Mouse (Mus musculus): Measurements from ENCODE around the gene Sdk1.

Sdk1 gene

DNA sequence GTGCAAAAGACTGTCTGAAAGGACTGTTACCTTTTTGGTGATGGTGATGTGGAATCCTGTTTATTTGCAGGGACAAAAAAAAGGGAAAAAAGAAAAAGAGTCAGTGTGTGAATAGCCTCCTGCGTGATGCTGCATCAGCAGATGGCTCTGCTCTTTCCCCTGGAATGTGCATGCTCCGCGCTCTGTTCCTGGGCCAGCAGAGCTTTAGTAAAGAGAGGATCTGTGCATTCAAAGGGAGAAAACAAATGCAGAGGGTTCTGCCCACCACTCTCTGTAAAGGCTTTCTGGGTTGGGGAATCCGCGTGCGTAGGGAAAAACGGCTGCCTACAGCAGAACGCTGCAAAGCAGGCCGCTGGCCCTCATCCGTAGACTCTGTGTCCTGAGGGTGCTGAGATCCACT, 644.7 kb downstream of the Sdk1 start:
- no peak for DNase-seq (ENCODE audit: low spot score in 2 of 2)

DNA sequence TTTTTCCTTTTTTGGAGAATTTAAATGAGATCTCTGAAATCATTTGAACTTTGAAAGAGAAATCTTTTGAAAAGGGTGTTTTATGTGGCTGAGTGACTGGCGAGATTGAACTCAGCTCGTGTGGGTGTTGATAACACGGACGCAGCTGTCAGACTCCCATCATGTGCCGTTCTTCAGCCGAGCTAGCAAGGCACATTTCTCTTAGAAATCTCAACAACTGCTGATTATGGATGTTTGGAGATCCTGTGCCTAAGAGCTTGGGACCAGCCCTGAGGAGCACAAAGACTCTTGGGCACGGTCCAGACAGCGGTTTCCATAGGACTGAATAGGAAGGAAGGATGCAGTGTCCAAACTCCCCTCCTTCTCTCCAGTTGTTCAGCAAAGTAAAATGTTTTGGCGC, 648.5 kb downstream of the Sdk1 start:
- no peak for DNase-seq (ENCODE audit: low spot score in 2 of 2)

DNA sequence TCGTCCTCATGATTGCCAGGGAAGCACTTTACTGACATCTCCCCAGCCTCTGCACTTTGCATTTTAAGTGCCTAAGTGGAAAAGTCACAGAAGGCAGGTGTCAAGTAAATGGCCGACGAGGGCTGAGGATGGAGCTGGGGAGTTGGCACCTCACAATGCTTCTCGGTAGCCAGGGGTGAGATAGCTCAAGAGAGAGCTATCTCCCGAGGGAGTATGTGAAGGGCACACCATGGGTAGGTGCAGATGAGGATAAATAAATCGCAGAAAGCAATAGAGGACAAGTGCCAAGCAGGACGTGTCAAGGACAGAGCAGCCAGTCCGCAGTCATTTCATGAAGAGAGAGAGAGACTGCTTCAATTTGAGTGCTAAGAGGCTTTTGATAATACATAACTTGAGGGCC, 655.1 kb downstream of the Sdk1 start:
- DNase-seq (ENCODE audit: low spot score in 2 of 2), result no peak

DNA sequence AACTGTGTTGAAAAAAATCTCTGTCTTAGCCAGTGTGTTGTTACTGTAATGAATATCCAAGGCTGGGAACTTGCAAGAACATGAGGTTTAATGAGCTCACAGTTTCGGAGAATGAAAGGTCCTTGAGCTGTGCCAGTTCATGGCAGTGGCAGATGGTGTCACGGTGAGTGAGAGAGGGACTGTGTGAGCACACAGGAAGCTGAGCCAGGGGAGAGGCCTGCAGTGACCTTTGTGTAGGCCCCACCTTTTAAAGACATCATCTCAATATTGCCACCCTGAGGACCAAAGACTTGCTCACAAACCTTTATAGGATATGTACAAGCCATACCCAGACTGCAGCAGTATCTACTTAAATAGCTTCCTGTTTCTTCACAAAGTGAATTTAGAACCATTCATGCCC, 656.2 kb downstream of the Sdk1 start:
- DNase-seq (ENCODE audit: low spot score in 2 of 2), result no peak

DNA sequence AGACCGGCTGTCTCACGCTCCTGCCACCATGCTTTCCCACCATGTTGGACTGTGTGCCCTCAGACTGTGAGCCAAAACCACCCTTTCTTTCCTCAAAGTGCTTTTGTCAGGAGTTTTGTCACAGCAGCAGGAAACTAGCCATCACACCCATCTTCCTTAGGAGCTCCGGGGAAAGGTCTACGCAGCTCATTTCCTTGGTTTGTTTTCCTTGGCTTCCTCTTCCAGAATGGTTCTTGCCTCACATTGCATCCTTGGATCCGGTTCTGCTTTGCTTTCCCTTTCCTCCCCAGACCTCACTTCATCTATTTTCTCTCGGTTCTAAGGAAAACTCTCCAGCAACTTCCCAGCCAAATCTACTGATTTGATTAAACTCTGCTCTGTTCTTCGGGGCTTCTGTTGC, 658.5 kb downstream of the Sdk1 start:
- no peak for DNase-seq (ENCODE audit: low spot score in 2 of 2)

DNA sequence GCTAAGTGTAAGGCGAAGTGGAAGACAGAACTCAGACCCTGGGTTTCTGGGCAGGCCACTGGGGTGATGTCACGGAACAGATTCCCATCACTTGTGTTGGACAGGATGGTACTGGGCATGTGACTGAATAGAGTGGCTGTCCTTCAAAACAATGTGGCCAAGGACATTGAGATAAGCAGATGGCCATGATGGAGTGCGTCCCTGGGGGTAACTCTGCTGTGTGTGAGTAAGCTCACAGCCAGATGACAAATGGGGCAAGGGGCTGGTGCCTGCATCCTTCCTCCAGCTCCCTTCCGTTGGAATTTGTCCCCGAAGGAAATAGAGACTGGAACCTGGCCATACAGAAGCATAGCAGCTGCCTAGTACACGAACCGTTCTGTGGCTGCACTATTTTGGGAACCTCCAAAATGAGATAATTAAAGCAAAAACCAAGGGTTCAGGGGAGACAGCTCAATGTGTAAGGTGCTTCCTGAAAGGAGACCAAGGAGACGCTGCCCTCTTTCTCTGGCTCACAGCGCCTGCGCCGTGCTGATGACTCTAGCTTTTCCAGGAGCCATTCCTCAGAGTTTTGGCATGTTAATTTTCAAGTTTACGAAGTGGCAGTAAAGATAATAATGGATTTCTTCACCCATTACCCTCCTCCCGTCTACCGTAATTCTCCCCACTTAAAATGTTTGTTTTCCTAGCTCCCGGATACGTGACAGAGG, 661.4 kb downstream of the Sdk1 start:
- DNase-seq (ENCODE audit: low spot score in 2 of 2), result no peak

DNA sequence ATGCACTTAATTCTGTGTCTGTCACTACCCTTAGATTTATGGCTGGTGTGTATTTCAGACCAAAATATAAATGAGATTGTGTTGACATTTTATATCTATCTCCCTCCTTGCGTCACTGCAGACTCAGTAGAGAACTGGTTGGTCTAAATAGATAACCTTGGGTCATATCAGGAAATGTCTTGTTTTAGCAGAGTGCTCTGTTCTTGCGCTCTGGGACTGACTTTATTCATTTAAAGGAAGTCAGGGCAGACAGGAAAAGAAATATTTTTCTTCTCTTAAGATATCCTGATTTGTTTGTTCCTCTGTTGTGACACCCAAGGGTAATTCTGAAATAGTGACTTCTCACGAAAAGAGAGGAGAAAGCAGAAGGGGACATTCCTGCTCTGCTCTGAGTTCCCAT, 669.2 kb downstream of the Sdk1 start:
- no peak for DNase-seq (ENCODE audit: low spot score in 2 of 2)

DNA sequence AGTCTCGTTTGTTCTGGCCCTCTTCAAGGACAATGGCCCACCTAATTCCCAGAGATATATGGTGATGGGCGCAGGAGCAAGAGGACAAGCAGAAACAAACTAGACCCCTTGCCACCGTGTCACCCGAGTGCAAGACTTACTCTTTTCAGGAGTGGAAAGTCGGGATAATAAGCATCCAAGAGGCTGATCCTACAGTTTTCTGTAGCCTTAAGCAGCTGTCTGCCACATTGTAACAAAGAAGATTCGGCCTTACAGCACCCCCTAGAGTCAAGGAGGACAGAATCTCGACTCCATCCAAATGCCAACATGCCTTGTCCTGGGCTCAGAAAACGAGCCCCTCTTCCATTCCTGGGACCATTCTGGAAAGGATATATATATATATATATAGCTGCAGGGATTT, 669.6 kb downstream of the Sdk1 start:
- no peak for DNase-seq (ENCODE audit: low spot score in 2 of 2)

DNA sequence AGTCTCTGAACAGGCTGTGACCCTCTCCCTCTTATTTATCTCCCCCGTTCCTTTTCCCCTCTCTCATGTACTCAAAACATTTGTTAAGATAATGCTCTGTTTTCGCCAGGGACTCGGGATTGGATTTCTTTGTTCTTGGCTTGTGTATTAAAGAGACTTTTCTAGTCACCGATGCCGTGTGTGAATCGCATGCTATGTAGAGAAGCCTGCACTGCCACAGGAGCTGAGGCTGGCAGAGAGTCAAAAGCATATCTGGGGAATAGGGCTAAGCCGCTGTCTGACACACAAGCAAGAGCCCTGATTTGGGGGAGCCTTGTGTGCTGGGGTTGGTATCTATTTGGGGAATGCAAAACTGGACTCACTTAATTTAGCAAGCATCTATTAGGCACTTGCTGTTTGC, 671.6 kb downstream of the Sdk1 start:
- no peak for DNase-seq (ENCODE audit: low spot score in 2 of 2)

DNA sequence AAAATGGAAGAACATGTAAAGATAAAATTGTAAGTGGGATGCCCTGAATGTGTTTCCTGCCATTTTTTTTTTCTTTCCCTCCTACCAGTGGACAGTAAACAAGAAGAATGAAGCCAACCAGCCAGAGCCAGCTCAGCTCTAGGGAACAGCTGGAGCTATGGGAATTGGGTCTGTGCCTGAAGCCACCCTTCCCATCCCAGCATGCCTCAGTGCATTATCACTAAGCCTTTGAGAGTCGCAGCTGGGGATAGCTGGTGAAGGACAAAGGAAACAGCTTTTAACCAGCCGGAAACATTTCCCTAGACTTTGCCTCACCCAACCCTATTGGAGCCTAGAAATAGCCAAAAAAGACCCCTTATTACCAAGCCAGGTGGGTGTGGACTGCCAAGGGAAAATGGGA, 675.7 kb downstream of the Sdk1 start:
- DNase-seq (ENCODE audit: low spot score in 2 of 2), result no peak

DNA sequence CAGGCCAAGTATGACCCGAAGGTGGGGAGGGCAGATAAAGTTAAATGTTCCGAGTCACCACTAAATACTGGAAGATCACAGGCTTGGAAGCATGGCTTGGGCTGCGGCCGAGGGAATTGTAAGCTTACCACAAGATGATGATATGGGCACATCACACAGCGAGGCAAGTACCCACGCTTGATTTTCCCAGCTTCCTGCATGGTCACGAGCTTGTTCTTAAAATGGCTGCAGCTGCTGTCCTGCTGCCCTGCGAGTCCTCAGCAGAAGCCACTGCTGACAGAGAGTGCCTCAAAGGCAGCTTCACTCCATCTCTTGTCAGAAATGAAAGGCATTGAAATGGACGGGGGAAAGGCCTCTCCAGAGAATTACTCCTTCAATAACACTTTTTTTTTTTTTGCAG, 697.7 kb downstream of the Sdk1 start:
- no peak for DNase-seq (ENCODE audit: low spot score in 2 of 2)

DNA sequence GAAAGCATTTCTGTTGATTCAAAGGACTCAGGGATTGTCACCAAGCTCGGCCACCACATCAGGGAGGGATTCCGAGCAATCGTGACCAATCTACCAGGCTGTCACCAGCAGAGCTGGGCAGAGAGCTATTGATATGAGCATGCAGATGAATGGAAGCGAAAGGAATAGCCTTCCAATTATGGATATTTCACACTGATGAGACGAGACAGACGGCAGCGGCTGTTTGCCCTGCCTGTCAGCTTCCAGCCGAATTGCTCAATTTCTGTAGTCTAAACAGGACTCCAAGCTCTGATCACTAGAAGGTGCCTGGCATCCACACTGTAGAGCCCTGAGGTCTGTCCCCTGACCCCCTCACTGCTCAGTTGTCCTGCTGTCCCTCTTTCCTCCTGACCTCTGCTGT, 699.3 kb downstream of the Sdk1 start:
- no peak for DNase-seq (ENCODE audit: low spot score in 2 of 2)

DNA sequence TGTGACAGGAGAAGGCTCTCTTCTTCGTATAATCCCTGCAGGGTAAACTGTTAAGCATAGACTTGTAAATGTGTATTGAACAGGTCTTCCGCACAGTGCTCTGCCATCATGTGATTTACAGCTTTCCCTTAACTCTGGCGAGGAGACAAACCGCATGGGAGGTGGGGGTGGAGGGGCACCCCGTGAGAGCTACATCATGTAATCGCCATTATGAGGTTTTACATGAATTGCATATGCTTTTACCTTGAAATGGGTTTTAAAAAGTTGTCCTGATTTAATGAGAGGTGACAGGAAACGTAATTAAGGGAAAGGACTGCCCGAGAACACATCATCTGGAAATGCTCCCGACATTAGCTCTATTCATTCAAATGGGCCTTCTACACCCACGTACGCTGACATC, 709.5 kb downstream of the Sdk1 start:
- no peak for DNase-seq (ENCODE audit: low spot score in 2 of 2)

DNA sequence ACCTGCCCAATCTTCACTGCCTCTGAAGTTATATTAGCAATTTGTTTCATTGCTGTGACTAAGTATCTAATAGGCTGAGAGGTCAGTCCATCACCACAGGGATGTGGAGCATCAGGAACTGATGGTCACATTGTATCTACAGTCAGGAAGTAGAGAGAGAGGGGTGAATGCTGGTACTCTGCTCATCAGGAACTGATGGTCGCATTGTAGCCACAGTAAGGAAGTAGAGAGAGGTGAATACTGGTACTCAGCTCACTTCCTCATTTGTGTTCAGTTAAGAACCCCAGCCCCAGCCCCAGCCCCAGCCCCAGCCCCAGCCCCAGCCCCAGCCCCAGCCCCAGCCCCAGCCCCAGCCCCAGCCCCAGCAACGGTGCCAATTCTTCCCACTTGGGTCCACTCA, 711.0 kb downstream of the Sdk1 start:
- no peak for DNase-seq (ENCODE audit: low spot score in 2 of 2)

DNA sequence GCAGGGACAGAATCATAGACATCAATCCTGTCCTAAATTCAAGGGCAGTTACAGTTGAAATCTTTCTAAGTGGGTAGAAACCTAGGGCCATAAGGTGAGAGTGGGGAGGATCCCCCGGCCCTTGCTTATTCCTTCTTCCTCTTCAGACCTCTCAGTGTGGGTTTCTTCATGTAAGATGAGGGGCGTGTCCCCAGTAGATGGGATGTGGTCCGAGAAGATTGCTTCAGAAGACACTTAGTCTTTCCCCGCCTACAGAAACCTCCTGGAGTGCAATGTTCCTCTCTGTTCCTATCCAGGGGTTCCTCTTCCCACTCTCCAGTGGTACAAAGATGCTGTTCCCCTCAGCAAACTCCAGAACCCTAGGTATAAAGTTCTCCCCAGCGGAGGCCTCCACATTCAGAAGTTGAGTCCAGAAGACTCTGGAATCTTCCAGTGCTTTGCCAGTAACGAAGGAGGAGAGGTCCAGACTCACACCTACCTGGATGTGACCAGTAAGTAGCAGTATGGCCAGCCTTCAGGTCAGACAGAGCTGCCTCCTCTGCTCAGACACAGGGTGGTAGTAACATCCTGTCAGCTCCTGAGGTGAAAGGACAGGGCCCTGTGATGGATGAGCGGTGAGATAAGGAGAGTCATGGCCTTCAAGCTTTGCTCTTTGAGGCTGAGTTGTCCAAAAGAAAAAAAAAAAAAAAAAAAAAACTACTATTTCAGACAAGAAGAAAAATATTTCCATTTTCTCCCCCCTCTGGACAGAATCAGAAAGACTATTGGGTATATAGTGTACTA, 711.6 kb downstream of the Sdk1 start:
- no peak for DNase-seq (ENCODE audit: low spot score in 2 of 2)

DNA sequence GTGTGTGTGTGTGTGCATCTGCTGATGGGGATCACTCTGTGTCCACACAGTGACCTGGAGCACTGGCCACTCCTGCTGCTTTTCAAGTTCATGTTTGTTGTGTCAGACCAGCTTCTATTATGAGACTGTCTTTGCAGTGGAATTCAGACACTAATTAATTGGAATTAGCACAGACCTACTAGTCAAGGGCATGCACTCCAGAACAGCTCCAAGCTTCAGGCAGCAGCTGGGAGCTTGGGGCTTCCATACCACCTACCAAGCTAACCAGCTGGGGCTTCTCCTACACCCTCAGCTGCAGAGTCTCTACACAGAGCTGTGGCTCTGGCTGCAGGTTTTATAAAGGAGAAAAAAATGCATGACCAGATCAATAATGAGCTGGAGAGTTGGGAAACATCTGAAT, 729.8 kb downstream of the Sdk1 start:
- no peak for DNase-seq (ENCODE audit: low spot score in 2 of 2)

DNA sequence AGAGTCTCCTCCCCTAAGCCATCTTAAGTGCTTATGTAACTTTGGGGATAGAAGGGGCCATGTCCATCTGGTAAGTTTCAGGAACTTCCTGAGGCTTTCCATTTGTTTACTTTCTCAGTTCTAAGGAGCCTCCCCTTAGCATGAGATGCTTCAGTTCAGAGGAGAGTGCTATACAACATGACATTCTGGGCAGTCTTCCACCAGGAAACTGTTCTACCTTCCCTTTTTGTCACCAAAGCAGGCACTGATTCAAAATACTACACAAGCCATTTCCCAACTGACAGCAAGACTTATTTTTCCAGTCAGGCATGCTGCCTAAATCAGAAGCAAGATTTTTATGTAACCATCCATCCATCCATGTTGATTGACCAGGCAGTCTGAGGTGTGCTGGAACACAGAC, 738.2 kb downstream of the Sdk1 start:
- no peak for DNase-seq (ENCODE audit: low spot score in 2 of 2)

DNA sequence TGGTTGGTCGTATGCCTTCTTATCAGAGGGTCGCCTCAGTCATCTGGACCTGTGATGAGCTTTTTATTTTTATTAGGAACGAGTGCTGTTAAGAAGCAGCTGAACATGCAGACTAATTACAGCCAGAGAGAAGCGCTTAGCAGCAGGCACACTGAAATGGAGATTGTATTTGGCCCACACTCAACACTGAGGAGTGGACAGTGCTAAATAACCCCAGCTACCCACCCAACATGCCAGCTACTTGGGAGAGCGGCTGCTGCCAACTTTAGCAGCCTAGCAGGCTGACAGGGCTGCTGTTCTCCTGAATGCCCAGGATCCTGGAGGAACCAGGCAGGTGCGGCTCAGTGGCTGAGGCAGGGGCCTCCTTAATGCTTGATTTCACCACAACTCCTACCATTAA, 739.5 kb downstream of the Sdk1 start:
- DNase-seq (ENCODE audit: low spot score in 2 of 2), result peak in 1 of 2 experiments; percentile 27

DNA sequence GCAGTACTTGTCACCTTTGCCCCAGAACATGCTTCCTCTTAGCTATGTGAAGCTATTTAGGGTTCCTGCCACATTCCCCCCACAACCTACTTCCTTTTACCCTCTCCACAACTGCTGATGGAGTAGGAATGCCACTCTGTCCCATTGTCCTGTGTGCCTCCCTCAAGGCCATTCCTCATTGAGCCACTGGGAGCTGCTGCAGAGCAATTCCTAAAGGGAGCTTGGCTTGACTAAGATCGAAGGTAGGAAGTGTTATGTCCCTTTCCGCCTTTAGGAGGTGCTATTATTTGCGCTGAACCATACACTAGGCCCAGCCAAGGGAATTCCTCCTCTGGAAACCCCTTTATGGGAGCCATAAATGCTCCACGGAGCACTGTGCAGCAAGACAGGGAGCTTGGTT, 743.0 kb downstream of the Sdk1 start:
- DNase-seq (ENCODE audit: low spot score in 2 of 2), result no peak

DNA sequence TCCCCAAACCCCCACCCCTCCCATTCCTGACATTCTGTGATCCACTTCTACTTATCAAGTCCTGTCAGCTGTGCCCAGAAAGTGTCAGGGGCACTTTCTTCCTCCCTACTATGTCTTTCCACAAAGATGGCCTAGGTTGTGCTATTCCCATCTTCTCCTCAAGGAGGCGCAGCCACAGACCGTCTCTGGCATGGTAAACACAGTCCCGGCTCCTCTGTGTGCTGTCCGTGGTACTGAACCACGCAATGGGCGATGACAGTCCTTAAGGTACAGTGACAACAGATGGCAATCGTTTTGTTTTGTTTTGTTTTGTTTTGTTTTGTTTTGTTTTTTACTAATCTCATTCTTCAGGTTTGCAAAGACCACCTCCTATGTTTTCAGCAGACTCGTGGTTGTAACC, 743.7 kb downstream of the Sdk1 start:
- peak; percentile 51 to 66 for DNase-seq (ENCODE audit: low spot score in 2 of 2)

DNA sequence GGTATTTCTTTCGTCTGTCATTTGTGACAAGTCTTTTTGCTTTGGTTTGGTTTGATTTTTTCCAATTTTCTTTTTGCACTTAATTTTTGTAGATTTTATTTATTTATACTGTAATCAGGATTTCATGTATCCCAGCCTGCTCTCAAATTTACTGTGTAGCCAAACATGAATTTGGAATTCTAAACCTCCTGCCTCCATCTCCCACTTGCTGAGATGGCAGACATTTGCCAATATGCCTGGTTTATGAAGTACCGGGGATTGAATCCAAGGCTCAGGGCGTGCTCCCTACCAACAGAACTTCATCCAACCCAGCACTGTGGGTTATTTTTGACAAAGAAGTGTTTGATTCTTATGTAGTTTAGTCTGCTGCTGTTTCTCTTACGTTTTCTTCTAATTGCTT, 744.3 kb downstream of the Sdk1 start:
- no peak for DNase-seq (ENCODE audit: low spot score in 2 of 2)

DNA sequence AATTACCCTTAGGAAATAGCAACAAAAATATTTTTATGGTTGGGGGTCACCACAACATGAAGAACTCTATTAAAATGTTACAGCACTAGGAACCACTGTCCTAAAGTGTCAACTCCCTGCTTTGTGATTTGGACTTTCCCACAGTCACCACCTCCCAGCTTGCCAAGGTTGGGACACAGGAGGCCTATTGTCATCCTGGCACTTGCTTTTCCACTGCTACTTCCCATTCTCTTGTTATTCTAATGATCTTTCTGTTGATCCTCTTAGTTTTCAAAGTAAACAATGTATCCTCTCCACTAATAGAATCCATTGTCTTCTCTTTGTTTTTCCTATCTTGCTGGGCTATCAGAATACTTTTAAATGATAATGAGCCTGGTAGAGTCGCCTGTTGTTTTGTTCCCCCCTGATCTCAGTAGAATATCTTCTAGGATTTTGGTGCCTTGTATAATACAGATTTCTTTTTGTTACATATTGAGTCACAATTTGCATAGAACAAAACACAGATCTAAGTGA, 746.1 kb downstream of the Sdk1 start:
- no peak for DNase-seq (ENCODE audit: low spot score in 2 of 2)

DNA sequence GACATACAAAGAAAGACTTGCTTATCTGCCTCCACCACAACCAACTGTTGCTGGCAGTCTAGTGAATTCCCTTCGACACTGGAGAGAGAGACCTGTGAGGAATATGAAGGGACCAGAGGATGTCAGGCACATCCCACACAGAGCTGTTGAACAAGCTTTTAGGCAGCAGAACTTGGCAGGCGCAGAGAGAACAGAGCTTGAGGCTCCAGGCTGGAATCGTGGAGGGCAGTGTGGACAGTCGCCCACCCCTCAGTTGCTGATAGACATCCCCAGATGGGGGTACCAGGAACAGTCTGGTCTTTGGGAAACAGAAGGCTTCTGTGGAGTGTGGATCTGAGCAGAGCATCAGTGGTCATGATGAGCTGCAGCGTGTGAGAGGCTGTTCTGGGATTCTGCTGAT, 747.4 kb downstream of the Sdk1 start:
- DNase-seq (ENCODE audit: low spot score in 2 of 2), result no peak
